Mouse (Mus musculus) frontal cortex, adult (tissue): Measurements from ENCODE around the gene Dab2ip.

Experiments used
- ATAC-seq: cut with Nextera tagmentation; 2 replicates; pipeline ENCODE4 v1.9.2; 2017; ENCODE audit warnings: mild to moderate bottlenecking, moderate library complexity, mixed read lengths; ENCODE audit not compliant: low TSS enrichment

Gene Dab2ip

GRCm38 (mm10) chr2:35684005-35684404 lies 125.9 kb downstream of the Dab2ip start:
- no peak for ATAC-seq

GRCm38 (mm10) chr2:35684735-35685312 lies 126.8 kb downstream of the Dab2ip start:
- ATAC-seq: no peak

DNA sequence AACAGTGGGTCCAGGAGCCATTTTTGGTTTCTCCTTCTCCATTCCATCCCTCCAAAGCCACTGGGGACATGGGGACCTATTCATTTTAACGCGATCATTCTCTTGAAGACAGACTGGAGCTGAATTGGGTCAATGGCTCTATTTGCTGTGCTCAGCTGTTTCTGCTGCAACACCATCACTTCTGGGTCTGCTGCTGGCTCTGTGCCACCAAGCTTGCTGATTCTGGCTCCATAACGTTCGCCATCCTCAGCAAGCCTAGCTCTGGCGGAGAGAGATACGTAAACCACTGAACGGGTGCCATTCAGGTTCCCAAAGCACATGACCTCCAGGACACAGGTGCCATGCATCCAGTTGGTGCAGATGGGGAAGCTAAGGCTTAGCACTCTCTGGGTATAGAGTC lies 128.0 kb downstream of the Dab2ip start:
- ATAC-seq: no peak

GRCm38 (mm10) chr2:35687557-35688070 lies 129.5 kb downstream of the Dab2ip start:
- ATAC-seq: peak; percentile 15

- ATAC-seq: peak; percentile 20
Observed at GRCm38 (mm10) chr2:35688121-35688520, 130.1 kb downstream of the Dab2ip start.

DNA sequence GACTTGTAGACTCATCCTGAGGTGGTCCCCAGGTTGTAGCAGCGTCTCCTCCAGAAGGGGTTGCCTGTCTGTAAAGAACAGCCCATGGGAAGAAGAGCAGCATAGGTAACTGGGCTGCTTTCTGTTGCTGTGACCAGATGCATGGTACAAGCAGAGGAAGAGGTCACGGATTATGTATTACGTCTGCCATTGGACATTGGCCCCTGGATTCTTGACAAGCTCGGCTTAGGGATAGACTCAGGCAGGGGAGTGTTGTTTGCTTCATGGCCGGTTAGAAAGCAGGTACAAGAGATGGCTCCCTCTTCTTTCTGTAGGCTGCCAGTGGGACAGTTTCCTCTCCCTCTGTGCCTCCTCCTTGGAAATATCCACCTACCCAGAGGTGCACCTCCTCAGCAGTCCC lies 130.5 kb downstream of the Dab2ip start:
- no peak for ATAC-seq

GRCm38 (mm10) chr2:35689881-35690280 lies 131.8 kb downstream of the Dab2ip start:
- ATAC-seq: no peak

GRCm38 (mm10) chr2:35691257-35692049 lies 133.4 kb downstream of the Dab2ip start:
- ATAC-seq: no peak

- ATAC-seq: no peak
Observed at GRCm38 (mm10) chr2:35692272-35692900, 134.3 kb downstream of the Dab2ip start.

DNA sequence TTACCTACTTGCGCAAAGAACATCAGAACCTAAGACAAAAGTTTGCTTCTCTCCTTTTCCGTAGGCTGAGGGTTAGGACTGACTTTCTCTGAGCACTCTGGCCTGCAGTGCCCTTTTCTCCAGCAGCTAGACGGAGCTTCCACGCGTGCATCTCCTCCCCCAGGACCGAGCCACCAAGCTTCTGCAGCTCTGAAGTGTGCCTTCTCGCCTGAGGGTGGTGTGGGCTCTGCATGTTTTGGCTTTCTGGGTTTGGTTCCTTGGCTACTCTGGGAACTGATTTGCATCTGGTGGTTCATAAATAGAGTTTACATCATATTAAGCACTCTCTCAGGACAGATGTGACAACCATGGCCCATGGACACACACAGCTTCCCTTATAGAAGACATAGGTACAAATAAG lies 135.0 kb downstream of the Dab2ip start:
- ATAC-seq: peak; percentile 55

- peak; percentile 60 for ATAC-seq
Observed at GRCm38 (mm10) chr2:35694111-35694510, 136.0 kb downstream of the Dab2ip start.

GRCm38 (mm10) chr2:35696193-35696541 lies 138.1 kb downstream of the Dab2ip start:
- peak; percentile 47 for ATAC-seq

- ATAC-seq: peak; percentile 13; the same call in 1 of the 2 replicates
Observed at GRCm38 (mm10) chr2:35696542-35697391, 138.7 kb downstream of the Dab2ip start.

DNA sequence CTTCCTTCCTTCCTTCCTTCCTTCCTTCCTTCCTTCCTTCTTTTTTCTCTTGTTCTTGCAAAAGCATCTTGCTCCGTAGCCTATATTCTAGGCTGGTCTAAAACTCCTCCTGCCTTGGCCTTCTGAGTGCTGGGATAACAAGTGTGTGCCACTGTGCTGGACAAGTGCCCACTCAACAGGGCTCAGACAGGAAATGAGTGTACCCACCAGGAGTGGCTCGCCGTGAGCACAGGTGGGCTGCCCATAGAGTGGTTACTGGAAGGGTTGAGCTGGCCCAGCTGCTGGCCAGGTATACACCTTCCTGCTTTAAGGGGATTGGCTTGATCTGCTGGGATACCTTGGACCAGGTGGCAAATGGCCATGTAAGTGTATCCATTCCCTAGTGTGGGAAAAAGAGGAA lies 139.7 kb downstream of the Dab2ip start:
- ATAC-seq: no peak

- ATAC-seq: no peak
Observed at GRCm38 (mm10) chr2:35700966-35701365, 142.9 kb downstream of the Dab2ip start.

GRCm38 (mm10) chr2:35702001-35702400 lies 143.9 kb downstream of the Dab2ip start:
- no peak for ATAC-seq

GRCm38 (mm10) chr2:35702608-35703007 lies 144.5 kb downstream of the Dab2ip start:
- ATAC-seq: peak; percentile 39; the same call in 1 of the 2 replicates

DNA sequence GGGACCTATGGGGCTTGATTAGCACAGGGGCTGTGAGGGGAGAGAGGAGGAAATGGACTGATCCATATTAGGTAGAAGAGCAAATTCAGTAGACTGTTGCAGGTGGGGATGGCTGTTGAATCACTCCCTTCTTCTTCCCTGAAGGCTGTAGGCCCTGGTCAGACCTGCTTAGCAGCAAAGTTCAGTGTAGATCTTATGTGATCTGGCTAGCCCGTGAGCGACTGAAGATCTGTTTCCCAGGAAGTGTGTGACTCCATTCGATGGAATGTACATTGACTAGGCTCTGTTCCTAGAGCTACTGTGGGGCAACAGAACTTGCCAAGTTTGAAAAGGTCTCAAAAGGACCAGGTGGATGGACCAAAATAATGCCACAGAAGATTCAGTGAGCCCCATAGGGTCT lies 145.2 kb downstream of the Dab2ip start:
- no peak for ATAC-seq

- no peak for ATAC-seq
Observed at GRCm38 (mm10) chr2:35712611-35713010, 154.5 kb downstream of the Dab2ip start.

DNA sequence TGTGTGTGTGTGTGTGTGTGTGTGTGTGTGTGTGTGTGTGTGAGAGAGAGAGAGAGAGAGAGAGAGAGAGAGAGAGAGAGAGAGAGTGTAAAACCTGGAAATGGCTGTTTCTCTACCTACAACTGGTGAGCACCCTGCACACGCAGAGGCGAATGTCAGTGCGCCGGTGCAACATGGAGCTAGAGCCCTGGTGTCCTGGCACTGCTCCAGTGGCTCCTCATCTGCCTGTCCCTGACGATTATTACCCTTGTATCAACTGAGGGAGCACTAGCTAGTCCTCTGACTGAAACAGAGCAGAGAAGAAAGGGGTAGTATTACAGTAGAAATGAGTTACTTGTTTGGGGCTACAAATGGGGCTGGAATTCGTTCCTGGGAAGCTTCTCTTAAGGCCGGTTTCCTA lies 155.4 kb downstream of the Dab2ip start:
- no peak for ATAC-seq

DNA sequence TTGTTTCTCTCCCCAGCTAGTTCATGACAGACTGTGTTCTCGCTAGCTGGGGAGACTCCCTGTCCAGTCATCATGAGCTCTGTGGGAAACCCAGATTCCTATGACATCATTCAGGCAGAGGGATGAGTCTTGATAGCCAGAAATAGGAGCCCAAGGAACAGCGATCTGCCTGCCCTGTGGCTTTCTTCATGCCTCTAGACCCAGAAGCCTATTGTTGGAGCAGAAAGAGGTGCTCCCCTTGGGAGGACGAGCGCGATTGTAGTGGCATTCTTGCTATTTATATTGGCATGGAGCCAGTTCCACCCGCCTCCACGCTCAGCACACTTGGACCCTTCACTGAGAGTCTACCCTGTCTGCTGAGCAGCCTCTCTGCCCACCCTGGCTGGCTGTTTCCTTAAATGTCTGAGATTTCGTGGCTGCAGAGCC lies 156.7 kb downstream of the Dab2ip start:
- peak; percentile 76 for ATAC-seq

- peak; percentile 33 for ATAC-seq
Observed at GRCm38 (mm10) chr2:35715485-35715884, 157.4 kb downstream of the Dab2ip start.
